Mouse (Mus musculus): ENCODE data around the gene Trim16.

GRCm38 (mm10) chr11:62844562-62844961 is 24.5 kb downstream of the Trim16 start:
- TF ChIP-seq GATA1 (IDR thresholded peaks at IDR 0.05; ENCODE audit: borderline replicate concordance, low read length) (no peak), FLI1 (IDR thresholded peaks at IDR 0.05; ENCODE audit: low read length) (no peak)
